Mouse (Mus musculus) thymus, adult 2 months (tissue): Measurements from ENCODE around the gene Ankrd60.

ENCODE experiments used
- CTCF ChIP-seq: fragments of 200-500 bp; IDR thresholded peaks from 2 replicates; pipeline ENCODE4 v1.5.1; 2012; ENCODE audit warnings: mild to moderate bottlenecking, control low read depth, low read length, moderate library complexity, borderline replicate concordance; ENCODE audit not compliant: control insufficient read depth, poor library complexity, insufficient read depth; ENCODE audit errors: extremely low read depth
- POLR2A ChIP-seq: fragments of 200-500 bp; IDR thresholded peaks from 2 replicates; pipeline ENCODE4 v1.6.1; 2012; ENCODE audit warnings: mild to moderate bottlenecking, low read length, control low read depth, moderate library complexity; ENCODE audit not compliant: control insufficient read depth, poor library complexity, insufficient read depth; ENCODE audit errors: extremely low read depth

GRCm38 (mm10) chr2:173549236-173549635, 28.9 kb downstream of the Ankrd60 start:
- TF ChIP-seq POLR2A (no peak), CTCF (no peak)
